Mouse (Mus musculus) kidney, adult 9 months (tissue): ENCODE measurements around the gene Sertad2.

Source experiments
- DNase-seq: peaks from one replicate; pipeline ENCODE4 v3.0.0; 2022

The Sertad2 gene

DNA sequence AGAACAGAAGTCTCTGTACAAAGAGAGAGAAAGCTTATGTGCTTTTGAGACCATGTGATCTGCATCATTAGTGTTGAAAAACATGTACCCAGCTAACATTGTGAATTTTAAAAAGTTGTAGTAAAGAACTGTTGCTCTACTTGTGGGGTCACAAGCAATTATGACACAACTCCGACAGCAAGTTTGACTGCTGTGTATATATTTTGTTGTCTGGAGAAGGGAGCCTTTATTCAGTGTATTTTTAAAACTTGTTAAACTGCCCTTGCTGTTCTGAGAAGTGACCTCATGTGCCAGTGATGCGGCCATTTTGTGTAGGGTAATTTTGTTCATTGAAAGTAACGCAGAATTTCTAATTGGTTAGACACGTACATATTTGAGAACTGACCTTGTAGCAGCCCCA is 61.1 kb downstream of the Sertad2 start:
- no peak for DNase-seq

DNA sequence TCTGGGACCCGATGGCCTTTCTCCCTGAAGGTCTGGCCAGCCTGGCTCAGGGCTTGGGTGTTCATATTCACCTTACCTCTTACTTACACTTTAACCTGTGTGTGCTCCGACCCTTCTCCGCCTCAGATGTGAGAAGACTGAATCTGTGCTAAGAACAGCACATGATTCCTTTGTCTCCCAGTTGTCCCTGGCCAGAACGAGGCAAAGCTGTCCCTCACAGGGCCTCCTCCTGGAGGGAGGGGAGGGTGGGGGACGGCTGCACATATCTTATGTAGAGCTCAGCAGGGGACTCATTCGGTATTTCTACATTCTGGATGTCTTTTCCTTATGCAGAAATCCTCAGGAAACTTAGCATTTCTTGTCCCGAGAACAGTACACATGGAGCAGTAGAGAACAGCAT is 62.6 kb downstream of the Sertad2 start:
- no peak for DNase-seq

DNA sequence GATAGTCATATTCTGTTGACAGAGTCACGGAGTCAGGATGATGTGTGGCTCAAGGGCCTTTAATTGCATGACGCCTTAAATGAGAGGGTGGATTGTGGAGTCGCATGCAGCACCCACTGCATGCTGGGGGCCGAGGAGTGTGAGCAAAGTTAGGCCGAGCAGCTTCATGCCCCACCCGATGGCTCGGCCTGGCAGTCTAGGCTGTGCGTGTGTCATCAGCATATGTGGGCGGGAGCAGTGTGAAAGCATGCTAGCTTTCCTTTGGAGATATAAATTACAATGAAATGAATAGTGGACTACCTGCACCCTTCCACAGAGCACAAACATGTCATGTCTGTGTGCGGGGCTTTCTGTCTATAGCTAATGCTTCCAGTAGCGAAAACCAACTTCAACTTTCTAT is 65.4 kb downstream of the Sertad2 start:
- DNase-seq: no peak

DNA sequence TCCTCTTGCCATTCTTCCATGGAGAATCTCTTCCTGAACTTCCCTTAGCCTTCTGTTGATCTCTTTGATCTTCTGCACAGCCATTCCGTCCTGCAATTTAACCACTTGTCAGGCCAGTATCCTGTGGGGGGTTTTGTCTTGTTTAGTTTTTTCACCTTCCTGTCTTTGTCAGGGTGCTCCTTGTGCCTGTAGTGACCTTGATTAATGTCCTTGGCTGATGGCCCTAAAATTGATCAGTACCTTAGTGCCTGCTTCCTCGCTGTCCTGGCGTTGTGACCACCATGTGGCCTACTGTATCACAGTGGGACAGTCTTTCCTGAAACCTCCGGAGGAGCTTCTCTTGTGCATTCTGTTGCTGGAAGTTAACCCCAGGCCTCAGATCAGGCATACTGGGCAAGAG is 70.2 kb downstream of the Sertad2 start:
- no peak for DNase-seq

- DNase-seq: peak; percentile 27
Measured at GRCm38 (mm10) chr11:20616103-20616502, 73.0 kb downstream of the Sertad2 start.

GRCm38 (mm10) chr11:20627146-20627545 is 84.1 kb downstream of the Sertad2 start:
- peak; percentile 71 for DNase-seq

- DNase-seq: no peak
Measured at GRCm38 (mm10) chr11:20628216-20628615, 85.2 kb downstream of the Sertad2 start.

DNA sequence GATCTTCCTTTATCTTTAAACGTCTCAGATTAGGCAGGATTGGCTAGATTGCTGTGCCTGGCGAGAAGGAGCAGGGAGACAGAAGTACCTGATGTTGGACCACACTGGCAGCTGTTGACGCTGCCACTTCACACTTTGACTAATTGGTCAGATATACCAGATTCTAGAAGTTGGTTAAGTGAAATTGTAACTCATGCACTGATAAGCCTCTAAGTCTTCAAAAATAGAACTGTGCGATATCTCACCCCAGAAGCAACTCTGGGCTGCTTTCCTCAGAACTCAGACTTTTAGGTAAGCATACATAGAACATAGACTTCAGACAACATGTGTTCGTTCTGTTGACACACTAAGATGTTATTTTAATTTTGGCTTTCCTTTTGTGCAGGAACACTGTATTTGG is 86.6 kb downstream of the Sertad2 start:
- no peak for DNase-seq

DNA sequence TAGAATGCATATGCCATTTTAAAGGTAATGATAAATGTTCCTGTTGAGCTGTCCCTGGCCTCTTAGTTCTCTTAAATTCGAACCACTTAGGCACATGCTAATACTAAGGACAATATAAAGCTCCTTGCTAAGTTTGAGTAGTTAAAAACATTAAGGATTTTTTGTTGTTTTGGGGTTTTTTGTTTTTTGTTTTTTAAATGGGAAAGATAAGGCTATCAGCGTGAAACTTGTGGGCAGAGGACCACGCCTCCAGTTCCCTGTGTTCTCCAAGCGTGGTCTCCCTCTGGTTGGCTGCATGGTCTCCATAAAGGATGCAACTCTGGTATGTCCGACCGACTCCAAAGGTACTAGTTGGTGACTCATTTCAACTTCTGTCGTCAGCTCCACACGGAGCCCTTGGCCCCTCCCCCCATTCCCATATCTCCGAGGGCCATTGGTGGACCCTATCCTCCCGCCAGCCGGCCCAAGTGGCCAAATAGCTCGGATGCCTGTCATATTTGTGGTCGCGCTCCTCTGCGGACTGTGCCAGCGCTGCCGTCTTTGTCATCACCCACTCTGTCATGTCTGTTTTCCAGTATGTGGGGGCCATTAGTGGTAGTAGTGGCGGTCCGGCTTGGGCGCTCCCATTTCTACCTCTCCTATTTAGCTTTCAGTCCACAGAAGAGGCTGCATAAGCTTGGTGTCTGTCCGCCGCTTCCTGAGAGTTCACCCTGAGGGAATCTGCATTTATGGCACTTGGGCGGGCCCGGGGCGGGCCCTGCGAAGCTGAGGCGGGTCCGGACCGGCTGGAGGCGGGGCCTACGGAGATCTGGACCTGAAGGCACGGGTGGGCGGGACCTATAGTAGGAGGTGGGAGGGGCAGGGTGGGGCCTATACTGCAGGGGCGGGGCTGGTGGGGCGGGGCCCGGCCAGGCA is 88.2 kb downstream of the Sertad2 start:
- peak; percentile 99 for DNase-seq

DNA sequence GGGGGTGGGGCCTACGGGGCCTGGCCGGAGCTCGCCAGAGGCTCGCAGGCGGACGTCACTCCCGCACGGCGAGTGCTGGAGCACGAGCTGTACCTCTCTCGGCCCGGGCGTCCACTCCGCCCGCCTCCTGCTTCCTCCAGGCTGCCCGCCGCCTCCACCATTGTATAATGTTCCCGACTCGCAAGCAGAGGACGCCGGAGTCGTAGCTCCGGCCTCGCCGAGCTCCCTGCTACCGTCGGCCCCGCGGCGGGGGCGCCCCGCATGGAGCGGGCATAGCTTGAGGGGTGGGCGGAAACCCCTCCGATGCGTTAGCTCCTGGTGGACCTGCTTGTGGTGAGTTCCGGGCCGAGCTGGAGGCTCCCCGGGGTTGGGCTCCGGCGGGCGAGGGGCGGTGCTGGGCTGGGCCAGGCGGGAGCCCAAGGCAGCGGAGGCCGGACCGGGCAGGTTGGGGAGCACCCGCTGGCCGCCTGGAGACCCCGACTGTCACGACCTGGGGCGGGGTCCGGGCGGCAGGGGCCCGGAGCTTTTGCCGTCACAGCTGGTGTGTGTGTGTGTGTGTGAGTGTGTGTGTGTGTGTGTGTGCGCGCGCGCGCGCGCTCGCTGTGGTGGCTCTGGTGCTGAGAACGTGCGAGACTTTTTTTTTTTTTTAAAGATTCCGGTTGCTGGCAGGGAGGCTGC is 89.0 kb downstream of the Sertad2 start:
- DNase-seq: peak; percentile 74

DNA sequence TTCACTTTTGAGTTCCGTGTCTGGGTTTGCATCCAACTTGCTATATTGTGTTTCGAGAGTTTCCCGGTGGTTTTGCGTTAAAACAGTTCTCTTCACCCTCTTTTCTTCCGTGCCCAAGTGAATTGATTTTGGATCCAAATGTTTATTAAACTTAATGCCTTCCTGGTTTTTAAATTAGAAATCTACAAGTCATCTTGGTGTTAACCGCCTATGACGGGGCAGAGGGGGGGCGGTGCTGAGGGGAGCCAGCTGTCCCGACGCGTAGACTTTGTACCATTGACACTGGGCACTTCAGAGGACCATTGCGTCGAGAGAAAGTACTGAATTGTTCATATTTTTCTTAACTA is 89.5 kb downstream of the Sertad2 start:
- DNase-seq: peak; percentile 82

GRCm38 (mm10) chr11:20634543-20634942 is 91.5 kb downstream of the Sertad2 start:
- no peak for DNase-seq

GRCm38 (mm10) chr11:20635646-20636045 is 92.6 kb downstream of the Sertad2 start:
- peak; percentile 49 for DNase-seq

GRCm38 (mm10) chr11:20636114-20636513 is 93.1 kb downstream of the Sertad2 start:
- DNase-seq: peak; percentile 48

DNA sequence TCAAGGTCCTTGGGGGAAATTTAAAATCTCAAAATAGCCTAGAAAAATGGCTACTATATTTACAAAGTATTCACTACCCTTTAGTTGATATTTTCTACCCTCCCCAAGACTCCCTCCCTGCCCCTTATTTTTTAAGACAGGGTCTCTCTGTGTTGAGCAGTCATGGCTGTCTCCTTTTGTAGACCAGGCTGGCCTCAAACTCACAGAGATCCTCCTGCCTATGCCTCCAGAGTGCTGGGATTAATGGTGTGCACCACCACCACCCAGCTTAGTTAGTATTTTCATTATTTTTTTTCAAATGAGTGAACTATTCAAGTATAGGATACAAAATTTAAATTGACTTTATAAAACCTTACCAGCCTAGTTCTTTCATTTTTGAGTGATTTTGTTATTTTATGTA is 94.0 kb downstream of the Sertad2 start:
- DNase-seq: no peak

DNA sequence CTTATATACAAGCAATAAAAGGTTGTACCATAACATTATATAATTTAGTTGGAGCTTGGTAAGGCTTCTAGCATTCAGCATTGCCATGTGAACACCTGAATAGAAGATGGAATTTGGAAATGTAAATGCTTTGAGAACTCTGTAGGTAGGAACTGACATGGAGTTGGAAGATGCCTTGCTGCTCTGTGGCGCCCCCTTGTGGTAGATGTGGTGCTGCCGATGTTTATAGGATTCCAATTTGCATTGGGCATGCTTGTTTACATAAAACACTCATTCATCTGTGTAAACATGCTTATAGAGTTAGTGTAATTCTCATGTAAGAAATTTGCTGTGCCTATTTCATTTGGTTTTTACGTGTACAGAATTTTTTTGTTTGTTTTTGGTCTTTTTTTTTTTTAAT is 95.8 kb downstream of the Sertad2 start:
- DNase-seq: peak; percentile 80

DNA sequence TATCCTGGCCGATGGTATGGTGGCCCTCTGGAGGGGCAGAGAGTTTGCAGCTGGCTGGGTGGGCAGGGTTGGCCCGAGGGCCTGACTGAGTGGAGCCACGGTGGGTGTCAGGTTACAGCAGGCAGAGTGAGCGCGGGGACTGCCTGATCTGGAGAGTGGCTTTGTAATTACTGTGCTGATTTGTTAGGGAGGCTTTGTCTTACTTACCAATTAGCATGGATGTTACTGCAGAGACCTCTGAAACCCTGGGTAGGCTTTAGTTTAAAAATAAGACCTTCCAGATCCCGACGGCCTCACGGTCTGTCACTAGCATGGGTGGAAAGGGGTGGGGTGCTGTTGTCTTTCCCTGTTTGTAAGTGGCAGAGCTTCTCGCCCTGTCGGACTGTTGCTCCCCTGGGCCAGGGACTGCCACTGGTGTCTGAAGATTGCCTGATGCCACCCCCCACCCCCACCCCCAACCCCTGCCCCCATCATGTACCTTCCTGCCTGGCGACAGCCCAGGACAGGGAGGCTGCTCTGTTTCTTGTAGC is 96.9 kb downstream of the Sertad2 start:
- no peak for DNase-seq

DNA sequence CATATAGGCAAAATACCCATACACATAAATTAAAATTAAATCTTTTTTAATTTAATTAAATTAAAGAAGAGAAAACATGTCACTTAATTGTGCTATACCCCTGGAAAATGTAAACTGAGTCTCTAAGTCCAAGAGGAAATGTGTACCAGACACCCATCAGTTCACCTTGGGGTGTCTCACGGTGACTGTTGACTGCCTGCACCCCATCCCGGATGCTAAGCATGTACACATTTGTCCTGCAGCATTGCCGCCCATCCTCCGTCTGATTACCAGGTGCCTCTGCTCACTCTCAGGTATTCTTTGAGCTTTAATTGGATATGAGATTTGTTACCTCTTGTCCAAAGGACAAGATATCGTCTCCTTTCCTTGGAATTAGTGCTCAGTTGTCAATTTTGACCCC is 99.3 kb downstream of the Sertad2 start:
- no peak for DNase-seq

GRCm38 (mm10) chr11:20643161-20643560 is 100.1 kb downstream of the Sertad2 start:
- peak; percentile 34 for DNase-seq

DNA sequence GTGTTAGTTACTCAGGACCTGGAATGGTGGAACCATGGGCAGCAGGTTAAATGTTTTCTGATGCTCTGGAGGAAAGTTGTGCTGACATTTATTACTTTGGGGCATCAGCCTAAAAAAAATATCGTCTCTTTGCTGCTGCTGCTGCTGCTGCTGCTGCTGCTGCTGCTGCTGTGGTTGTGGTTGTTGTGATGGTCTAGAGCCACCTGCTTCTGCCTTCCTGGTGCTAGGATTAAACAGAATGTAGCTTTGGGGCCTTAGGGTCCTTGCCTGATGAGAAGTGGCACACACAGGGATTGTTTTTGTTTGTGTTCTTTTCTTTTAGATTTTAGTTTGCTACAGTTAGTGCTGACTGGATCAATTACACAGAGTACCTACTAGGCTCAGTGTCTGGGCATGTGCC is 101.1 kb downstream of the Sertad2 start:
- DNase-seq: no peak

- peak; percentile 37 for DNase-seq
Measured at GRCm38 (mm10) chr11:20644872-20645271, 101.8 kb downstream of the Sertad2 start.

GRCm38 (mm10) chr11:20645521-20645920 is 102.5 kb downstream of the Sertad2 start:
- no peak for DNase-seq

GRCm38 (mm10) chr11:20646142-20646541 is 103.1 kb downstream of the Sertad2 start:
- no peak for DNase-seq
